Mouse (Mus musculus) layer of hippocampus, postnatal 25 days (tissue): Measurements from ENCODE around the gene Rasgef1b. TPM values are rescaled to one million over a fixed set of nuclear protein-coding genes. Genes with fewer than 3 reads are reported as not detected.

Source experiments
- DNase-seq, 2 experiments: peaks; one replicate each; pipeline ENCODE4 v3.0.0; 2022; ENCODE audit warnings: mixed read lengths in 2 of 2, low spot score in 1 of 2; ENCODE audit errors: extremely low spot score in 1 of 2
- total RNA-seq, 2 experiments: library from RNA; stranded (reverse); gene quantifications; 2 replicates each; pipeline ENCODE4 v1.2.3; 2021

Gene Rasgef1b
- total RNA-seq, 2 experiments from 2014 or later = 15.9 to 17.6 TPM

DNA sequence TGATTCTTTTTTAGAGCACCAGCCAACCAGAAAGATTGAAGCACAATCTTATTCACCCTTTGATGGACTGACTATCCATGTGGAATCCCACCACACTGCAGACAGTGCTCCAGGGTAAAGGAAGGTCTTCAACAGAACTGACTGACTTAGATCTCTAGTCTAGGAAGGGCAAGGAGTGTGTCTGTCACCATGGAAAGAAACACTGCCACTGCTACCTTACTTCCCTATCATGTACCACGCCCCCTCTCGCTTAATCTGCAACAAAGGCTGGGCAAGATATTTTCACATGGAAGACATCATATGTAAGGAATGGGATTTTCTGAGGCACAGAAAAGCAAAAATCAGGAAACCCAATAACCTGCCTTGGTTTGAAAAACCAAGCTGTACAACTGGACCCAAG, 16.9 kb downstream of the Rasgef1b start:
- no peak for DNase-seq

- peak in 1 of 2 experiments; percentile 22 for DNase-seq
These were observed 20.2 kb downstream of the Rasgef1b start for GRCm38 (mm10) chr5:99708706-99709105.

DNA sequence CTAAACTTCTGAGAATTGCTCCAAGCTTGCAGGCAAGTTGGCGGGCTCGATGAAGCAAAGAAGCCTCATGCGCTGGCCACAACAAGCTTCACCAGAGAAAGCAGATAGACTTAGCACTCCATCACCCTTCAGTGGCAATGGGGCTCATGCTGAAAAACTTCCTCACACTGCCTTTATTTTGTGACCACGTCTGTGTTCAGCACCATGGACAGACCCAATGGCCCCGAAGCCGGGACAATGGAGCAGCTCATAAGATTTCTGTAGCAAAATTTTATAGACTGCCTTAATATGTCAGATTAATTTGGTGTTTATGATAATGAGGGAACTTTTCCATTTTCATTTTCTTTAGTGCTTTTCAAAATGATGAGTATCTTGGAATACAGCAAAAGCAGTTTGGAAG, 21.6 kb downstream of the Rasgef1b start:
- DNase-seq = no peak

- DNase-seq = no peak
These were observed 27.1 kb downstream of the Rasgef1b start for GRCm38 (mm10) chr5:99701811-99702210.

- peak; percentile 11 for DNase-seq
These were observed 34.0 kb downstream of the Rasgef1b start for GRCm38 (mm10) chr5:99694712-99695360.

- DNase-seq = no peak
These were observed 39.0 kb downstream of the Rasgef1b start for GRCm38 (mm10) chr5:99689909-99690308.

DNA sequence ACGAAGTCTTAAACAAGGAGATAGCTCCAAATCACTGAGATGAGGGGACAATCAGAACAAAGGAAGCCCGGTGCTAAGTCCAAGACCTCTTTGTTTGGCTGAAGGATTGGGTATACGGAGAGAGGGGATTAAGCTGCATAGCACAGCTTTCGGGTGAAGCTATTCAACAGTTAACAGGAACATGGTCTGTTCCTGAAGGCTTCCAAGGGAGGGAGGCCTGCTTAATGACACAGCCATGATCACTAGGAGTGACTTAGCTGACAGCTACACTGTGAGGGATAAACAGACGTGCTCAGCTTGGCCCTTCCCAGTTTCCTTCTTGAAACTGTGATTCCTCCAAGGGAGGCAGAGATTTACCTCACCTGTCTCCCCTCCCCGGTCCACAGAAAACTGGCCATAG, 41.0 kb downstream of the Rasgef1b start:
- DNase-seq = no peak

GRCm38 (mm10) chr5:99684023-99684422, 44.8 kb downstream of the Rasgef1b start:
- DNase-seq = no peak

DNA sequence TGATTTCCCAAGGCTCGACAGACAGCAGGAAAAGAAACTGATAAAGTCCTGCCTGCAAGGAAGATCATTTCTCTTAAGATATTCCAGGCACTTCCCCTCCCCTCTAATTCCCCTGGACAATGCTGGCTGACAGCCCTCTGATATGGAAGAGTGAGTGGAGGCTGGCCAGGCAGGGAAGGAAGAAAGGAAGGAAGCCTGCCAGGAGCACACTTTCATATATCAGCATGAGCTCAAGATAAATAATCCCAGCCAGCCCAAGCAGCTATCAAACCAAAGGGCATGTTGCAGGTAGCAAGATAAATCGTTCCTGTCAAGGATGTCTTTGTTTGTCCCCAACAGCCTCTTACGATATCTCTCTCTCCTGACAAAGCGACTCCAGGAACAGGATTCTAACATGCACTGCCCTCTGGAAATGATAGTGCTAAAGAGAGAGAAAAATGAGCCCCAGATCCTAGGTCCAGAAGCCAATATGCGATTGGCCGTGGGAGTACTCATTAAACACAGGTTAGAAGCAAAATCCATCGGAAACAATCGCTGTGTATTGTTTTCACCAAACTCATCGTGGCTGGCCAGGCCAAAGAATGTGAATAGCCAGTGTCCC, 58.8 kb downstream of the Rasgef1b start:
- no peak for DNase-seq

- no peak for DNase-seq
These were observed 72.8 kb downstream of the Rasgef1b start for GRCm38 (mm10) chr5:99656024-99656423.

- no peak for DNase-seq
These were observed 75.9 kb downstream of the Rasgef1b start for GRCm38 (mm10) chr5:99652931-99653330.

- no peak for DNase-seq
These were observed 87.5 kb downstream of the Rasgef1b start for GRCm38 (mm10) chr5:99641407-99641806.

DNA sequence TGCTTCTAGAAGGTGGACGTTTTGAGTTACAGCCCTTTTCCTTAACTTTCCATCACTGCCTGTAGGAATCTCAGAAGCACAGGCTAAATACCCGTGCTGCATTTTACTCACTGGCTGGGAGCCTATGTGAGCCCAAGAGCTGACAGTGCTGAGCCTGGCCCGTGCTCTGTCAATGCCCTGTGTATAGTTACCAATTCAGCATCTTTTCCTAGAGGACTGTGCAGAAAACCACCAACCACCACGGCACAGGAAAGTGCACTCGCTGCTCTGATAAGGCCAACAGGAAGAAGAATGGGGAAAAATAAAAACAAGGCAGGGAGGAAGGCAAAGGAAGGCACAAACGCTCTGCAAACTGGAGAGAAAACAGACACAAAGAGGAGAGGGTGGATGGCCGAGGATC, 92.3 kb downstream of the Rasgef1b start:
- DNase-seq = no peak

GRCm38 (mm10) chr5:99634010-99634541, 94.8 kb downstream of the Rasgef1b start:
- no peak for DNase-seq

DNA sequence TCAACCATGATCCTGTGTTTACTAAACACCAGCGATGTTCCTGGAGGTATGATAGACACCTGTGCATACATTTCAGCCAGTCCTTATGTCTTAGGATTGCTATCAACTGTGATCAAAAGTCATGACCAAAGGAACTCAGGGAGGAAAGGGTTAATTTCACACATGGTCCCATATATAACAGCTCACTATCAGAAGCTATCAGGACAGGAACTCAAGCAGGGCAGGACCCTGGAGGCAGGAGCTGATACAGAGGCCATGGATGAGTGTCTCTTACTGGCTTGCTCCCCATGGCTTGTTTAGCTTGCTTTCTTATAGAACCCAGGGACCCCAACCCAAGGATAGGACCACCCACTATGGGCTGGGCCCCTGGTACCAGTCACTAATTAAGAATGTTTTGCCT, 95.3 kb downstream of the Rasgef1b start:
- no peak for DNase-seq

- DNase-seq = no peak
These were observed 96.1 kb downstream of the Rasgef1b start for GRCm38 (mm10) chr5:99632649-99633310.

DNA sequence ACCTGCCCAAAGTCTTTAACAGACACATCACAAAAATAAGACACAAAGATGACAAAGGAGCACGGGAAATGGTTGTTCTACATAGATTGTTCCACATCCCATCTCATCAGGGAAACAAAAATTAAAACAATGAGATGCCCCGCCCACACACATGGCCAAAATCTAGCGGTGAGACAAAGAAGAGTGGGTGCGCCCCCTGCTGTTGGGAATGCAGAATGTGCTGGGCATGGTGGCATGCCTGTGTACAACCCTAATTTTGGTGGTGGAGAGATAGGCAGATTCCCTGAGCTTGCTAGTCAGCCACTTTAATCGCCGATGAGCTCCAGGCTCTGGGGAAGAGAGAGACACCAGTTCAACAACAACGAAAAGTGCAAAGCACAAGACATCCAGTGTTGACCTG, 98.8 kb downstream of the Rasgef1b start:
- DNase-seq = peak in 1 of 2 experiments; percentile 44

- DNase-seq = no peak
These were observed 103.3 kb downstream of the Rasgef1b start for GRCm38 (mm10) chr5:99625603-99626002.

- no peak for DNase-seq
These were observed 108.1 kb downstream of the Rasgef1b start for GRCm38 (mm10) chr5:99620771-99621170.

DNA sequence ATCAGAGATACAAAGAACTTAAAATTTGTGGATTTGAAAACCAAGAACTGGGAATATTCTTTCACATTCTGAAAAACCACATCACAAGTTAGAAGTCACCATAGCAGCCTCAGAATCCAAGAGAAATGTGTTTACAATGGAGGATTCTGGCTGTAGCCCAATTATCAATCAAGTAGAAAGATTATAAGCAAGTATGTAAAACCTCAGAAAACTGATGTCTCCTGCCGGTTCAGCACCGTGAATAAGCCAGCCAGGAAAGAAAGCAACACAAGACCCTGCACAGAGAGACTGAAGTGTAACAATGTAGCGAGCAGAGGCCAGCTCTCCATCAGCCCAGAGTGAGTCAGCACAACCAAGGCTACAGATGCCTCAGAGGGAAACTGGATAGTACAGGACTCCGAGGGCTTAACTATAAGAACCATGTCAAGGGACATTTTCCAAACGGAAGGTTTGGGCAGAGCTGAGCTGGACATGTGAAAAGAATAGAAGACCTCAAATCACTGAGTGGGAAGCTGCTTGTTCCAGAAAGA, 111.5 kb downstream of the Rasgef1b start:
- no peak for DNase-seq
